In genomic region chr13:43262114-43262739, GRCm38 (mm10) we compare ENCODE assay signal across 8 mouse cellular contexts. TPM values are rescaled to one million over a fixed set of nuclear protein-coding genes. Genes with fewer than 3 reads are reported as not detected.
A peak's percentile ranks its signal among the peaks of the same experiment; 100 is the strongest.
DNase-seq lines count a peak whose midpoint lies in the region; ATAC-seq lines count a peak whose summit lies in the region.
"Had no signal": no experiment of that assay in that cellular context is flagged by ENCODE, and none has a peak within 500 bp of the region (broad histone marks: within the 10 kb centered on the region; RNA-seq: fewer than 3 reads in every experiment).

No protein-coding gene starts in this region.

- DNase-seq in 3T3-L1 (ENCODE audit: low read depth, low spot score) (peak; percentile 90), NIH3T3 (ENCODE audit: low read depth) (peak; percentile 78)
- peak; percentile 65 to 66 for DNase-seq in heart, adult 9 months (ENCODE audit: low spot score in 2 of 2)
- peak; percentile 66 to 79 for DNase-seq in left cerebral cortex, adult 18-20 months (ENCODE audit: low spot score in 2 of 2)
- no peak for DNase-seq in yolk sac, embryonic 10.5 days (ENCODE audit: low spot score)
- DNase-seq in kidney, postnatal 10 days: no peak
- DNase-seq in midbrain, embryonic 14.5 days: no peak
- DNase-seq: thymus, postnatal 25 days had no signal

- 0 out of 2 replicates have a peak, but pooled peaks cover 6% of the 10 kb centered on the region for H3K4me1 ChIP-seq in midbrain, embryonic 14.5 days (ENCODE audit: control insufficient read depth, insufficient read depth, low read length)

- H3K9ac ChIP-seq in midbrain, embryonic 14.5 days (replicated peaks; ENCODE audit: low read length): no peak overlapping the region

- ATAC-seq in midbrain, embryonic 14.5 days (ENCODE audit: low FRiP score, low TSS enrichment): no peak

- no peaks in the 10 kb centered on the region for H3K36me3 ChIP-seq in midbrain, embryonic 14.5 days (ENCODE audit: control insufficient read depth, insufficient read depth, low read length)

- H3K4me2 ChIP-seq in midbrain, embryonic 14.5 days (ENCODE audit: low read length): no peak overlapping the region

- no peak overlapping the region for H3K27ac ChIP-seq in midbrain, embryonic 14.5 days (replicated peaks; ENCODE audit: low read depth, low read length)

- no peaks in the 10 kb centered on the region for H3K9me3 ChIP-seq in midbrain, embryonic 14.5 days (ENCODE audit: control insufficient read depth, low read length)

- no peaks in the 10 kb centered on the region for H3K27me3 ChIP-seq in midbrain, embryonic 14.5 days (ENCODE audit: control insufficient read depth, insufficient read depth, low read length)

- H3K4me3 ChIP-seq in midbrain, embryonic 14.5 days (replicated peaks; ENCODE audit: low read depth, low read length): no peak overlapping the region

- WGBS in midbrain, embryonic 14.5 days: 91% methylated on average over 11 of the region's 11 CpGs

RNA-seq across cellular contexts. Expression of gene Gfod1, which starts 41.7 kb away (rescaled TPM):
- 100 to 1,000 TPM; 116 to 128 TPM for total RNA-seq in left cerebral cortex, adult 18-20 months (2021)
- 3.7 and 4.7 TPM in 2 replicates for polyA plus RNA-seq in midbrain, embryonic 14.5 days (2014; fragmentation: Nextera tagmentation; extraction: Ambion mirVana)

Comparison
In these comparisons a context has a peak if more than half of its experiments do, and no peak if none do; other contexts are left out.
1. DNase-seq: peak in 3T3-L1 (single experiment), NIH3T3 (single experiment), heart, adult 9 months (2 of 2) and left cerebral cortex, adult 18-20 months (2 of 2); none in yolk sac, embryonic 10.5 days (single experiment), kidney, postnatal 10 days (single experiment) and midbrain, embryonic 14.5 days (single experiment).